Mouse (Mus musculus) liver, embryonic 12.5 days (tissue): ENCODE data around the gene Tmpo. TPM values are rescaled to one million over a fixed set of nuclear protein-coding genes. Genes with fewer than 3 reads are reported as not detected.

Experiments
- polyA plus RNA-seq: library from polyadenylated mRNA; unstranded; fragments of >200 nt; fragmentation: Nextera tagmentation; extraction: Ambion mirVana; gene quantifications from 2 replicates; pipeline ENCODE4 v1.2.1, GENCODE M21; 2016

The Tmpo gene
- polyA plus RNA-seq, 1 experiment from 2014 or later = 215 TPM

Other genes with a start within 250 kb of the Tmpo start
- gene Apaf1, start 98.5 kb downstream of the Tmpo start, polyA plus RNA-seq = 12.6 and 13.9 TPM in 2 replicates
- 14.0 and 14.8 TPM in 2 replicates for gene Ikbip, start 98.4 kb downstream of the Tmpo start, polyA plus RNA-seq
- gene Slc25a3, start 57.3 kb downstream of the Tmpo start, polyA plus RNA-seq = 282 and 297 TPM in 2 replicates